Mouse (Mus musculus) embryonic facial prominence, embryonic 10.5 days (tissue): ENCODE data around the gene Tsc22d3. TPM values are rescaled to one million over a fixed set of nuclear protein-coding genes. Genes with fewer than 3 reads are reported as not detected.
"Not testable (repeated sequence)": the region's sequence is repeated elsewhere in the genome, so short reads cannot be mapped to it uniquely, and the experiment has no call there.

Experiments
- DNase-seq: peaks from one replicate; pipeline ENCODE4 v3.0.0-alpha.2; 2017; ENCODE audit warnings: low spot score
- H3K27ac ChIP-seq: fragments of 300-500 bp; sonication (generic); replicated peaks from 2 replicates; pipeline ENCODE4 v1.5.1; 2016; ENCODE audit warnings: mild to moderate bottlenecking
- H3K27me3 ChIP-seq: fragments of 300-500 bp; sonication (generic); replicated peaks from 2 replicates; pipeline ENCODE4 v1.6.1; 2016; ENCODE audit warnings: low read depth, mild to moderate bottlenecking; ENCODE audit not compliant: poor library complexity, severe bottlenecking
- H3K36me3 ChIP-seq: fragments of 300-500 bp; sonication (generic); replicated peaks from 2 replicates; pipeline ENCODE4 v1.6.1; 2016; ENCODE audit warnings: mild to moderate bottlenecking, moderate library complexity
- H3K4me1 ChIP-seq: fragments of 300-500 bp; sonication (generic); 2 replicates; pipeline ENCODE4 v1.6.1; 2016
- H3K4me3 ChIP-seq: fragments of 300-500 bp; sonication (generic); 2 replicates; pipeline ENCODE4 v1.5.1; 2016; ENCODE audit warnings: mild to moderate bottlenecking, moderate library complexity
- H3K9me3 ChIP-seq: fragments of 300-500 bp; sonication (generic); 2 replicates; pipeline ENCODE4 v1.6.1; 2016; ENCODE audit warnings: mild to moderate bottlenecking
- WGBS: fragments of 180-500 bp; shearing (Covaris S2); methylation state at CpG from one replicate; pipeline ENCODE4 v1.1.7; 2016; 5-methylcytosine and 5-hydroxymethylcytosine counted together
- polyA plus RNA-seq: library from polyadenylated mRNA; unstranded; fragments of >200 nt; fragmentation: Nextera tagmentation; extraction: Ambion mirVana; gene quantifications from 2 replicates; pipeline ENCODE4 v1.2.1, GENCODE M21; 2016

The Tsc22d3 gene
- polyA plus RNA-seq, 1 experiment from 2014 or later, result 115 TPM

DNA sequence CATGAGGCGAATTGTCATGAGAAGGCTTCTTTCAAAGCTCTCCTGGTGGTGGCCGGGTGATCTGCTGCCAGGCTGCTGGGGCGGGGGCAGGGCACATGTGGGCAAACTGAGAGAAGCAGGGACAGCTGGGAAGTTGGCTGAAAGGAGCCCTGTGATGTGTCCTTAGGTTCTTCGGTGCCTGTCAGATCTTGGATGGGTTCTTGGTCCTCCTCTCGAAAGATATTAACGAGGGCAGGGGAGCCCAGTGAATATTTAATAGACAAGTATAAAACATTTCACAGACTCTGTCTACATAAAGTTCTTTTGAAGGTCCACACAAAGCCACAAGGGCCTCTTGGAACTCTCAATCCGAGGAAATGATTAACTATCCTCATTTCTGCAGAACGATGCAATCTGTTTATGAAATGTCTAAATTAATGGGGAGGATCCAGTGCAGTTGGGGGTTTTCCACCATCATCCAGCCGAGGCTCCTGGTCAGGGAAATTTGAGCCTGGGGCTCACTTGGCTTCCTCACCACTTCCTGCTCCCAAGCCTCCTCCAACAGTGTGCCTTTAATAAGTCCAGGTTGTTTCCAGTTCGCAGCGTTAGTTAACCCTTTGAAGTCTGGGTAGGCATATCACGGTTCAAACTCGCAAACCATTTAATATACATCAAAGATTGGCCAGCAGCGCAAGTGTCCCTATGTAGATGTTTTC, 78.2 kb downstream of the Tsc22d3 start:
- WGBS, result 59% methylated on average over 14 of the region's 14 CpGs
- no peak for DNase-seq

DNA sequence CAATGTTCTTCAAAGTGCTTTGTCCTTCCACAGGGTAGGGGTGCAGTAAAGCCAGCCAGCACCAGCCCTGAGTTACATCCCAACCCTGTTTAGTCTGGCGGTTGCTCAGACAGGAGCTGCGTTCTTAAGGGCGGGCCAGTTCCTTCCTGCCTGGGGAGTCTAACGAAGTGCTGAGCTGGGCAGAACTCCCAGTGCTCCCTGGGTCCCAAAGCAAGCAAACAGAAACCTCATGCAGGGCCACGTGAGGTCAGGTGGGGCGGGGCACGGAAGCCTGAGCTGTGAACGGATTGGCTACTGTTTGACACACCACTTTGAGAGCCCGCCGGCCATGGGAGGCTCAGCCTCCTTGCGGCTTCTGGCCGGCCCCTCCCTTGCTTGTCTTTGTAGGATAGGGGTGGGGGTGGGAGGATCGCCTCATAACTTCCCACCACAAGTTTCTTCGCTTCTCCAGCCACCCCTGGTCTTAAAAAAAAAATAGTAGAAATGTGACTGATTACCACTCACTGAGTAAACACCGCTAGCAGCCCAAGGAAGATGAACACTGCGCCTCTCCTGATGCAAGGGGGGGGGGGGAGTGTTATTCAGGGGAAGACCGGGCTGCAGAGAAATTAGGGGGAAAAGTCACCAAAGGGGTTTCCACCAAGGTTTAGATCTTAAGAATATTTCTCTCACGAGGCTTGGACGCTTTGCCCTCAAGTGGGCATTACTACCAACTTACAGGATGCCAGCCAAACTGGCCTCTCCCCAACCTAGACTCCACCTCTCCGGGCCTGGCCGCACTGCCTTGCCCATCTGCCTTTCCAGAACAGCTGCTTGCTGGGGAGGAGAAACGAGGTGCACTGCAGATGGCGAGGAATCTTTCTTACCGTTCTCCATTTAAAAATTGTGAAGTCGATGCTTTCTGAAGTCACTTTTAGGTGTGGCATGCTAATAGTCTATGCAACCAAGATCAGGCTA, 80.0 kb downstream of the Tsc22d3 start:
- Histone ChIP-seq H3K4me3 (peak overlapping the region; percentile 43), H3K27me3 (peaks cover 96% of the 10 kb centered on the region), H3K36me3 (no peaks in the 10 kb centered on the region), H3K27ac (peak overlapping the region; percentile 76), H3K9me3 (no peaks in the 10 kb centered on the region), H3K4me1 (peaks cover 22% of the 10 kb centered on the region; the same call in 1 of the 2 replicates)
- 21% methylated on average over 25 of the region's 25 CpGs for WGBS
- peak; percentile 89 for DNase-seq

More for the DNA sequence above, 78.2 kb downstream of the Tsc22d3 start:
- no peaks in the 10 kb centered on the region for H3K9me3 ChIP-seq
- H3K27me3 ChIP-seq, result peaks cover 96% of the 10 kb centered on the region
- H3K36me3 ChIP-seq, result no peaks in the 10 kb centered on the region
- H3K4me3 ChIP-seq, result no peak overlapping the region
- peak overlapping the region; percentile 63 for H3K27ac ChIP-seq
- H3K4me1 ChIP-seq, result peaks cover 22% of the 10 kb centered on the region; the same call in 1 of the 2 replicates

GRCm38 (mm10) chrX:140518351-140518750, 82.1 kb downstream of the Tsc22d3 start:
- DNase-seq, result no peak
- Histone ChIP-seq H3K4me3 (no peak overlapping the region), H3K4me1 (peaks cover 22% of the 10 kb centered on the region; the same call in 1 of the 2 replicates), H3K27me3 (peaks cover 98% of the 10 kb centered on the region), H3K36me3 (no peaks in the 10 kb centered on the region), H3K9me3 (no peaks in the 10 kb centered on the region), H3K27ac (no peak overlapping the region)
- WGBS, result 81% methylated on average over 8 of the region's 8 CpGs

GRCm38 (mm10) chrX:140513379-140513778, 87.1 kb downstream of the Tsc22d3 start:
- no peaks in the 10 kb centered on the region for H3K36me3 ChIP-seq
- H3K9me3 ChIP-seq, result no peaks in the 10 kb centered on the region
- no peak for DNase-seq
- H3K4me1 ChIP-seq, result peaks cover 23% of the 10 kb centered on the region
- 82% methylated on average over 2 of the region's 2 CpGs for WGBS
- no peak overlapping the region for H3K4me3 ChIP-seq
- H3K27me3 ChIP-seq, result peaks cover 94% of the 10 kb centered on the region
- H3K27ac ChIP-seq, result no peak overlapping the region

- Histone ChIP-seq H3K36me3 (no peaks in the 10 kb centered on the region), H3K4me3 (no peak overlapping the region), H3K27ac (no peak overlapping the region), H3K27me3 (peaks cover 94% of the 10 kb centered on the region), H3K9me3 (no peaks in the 10 kb centered on the region), H3K4me1 (peaks cover 23% of the 10 kb centered on the region)
- WGBS, result 63% methylated on average over 7 of the region's 7 CpGs
- no peak for DNase-seq
These were observed 88.5 kb downstream of the Tsc22d3 start for GRCm38 (mm10) chrX:140511687-140512651.

DNA sequence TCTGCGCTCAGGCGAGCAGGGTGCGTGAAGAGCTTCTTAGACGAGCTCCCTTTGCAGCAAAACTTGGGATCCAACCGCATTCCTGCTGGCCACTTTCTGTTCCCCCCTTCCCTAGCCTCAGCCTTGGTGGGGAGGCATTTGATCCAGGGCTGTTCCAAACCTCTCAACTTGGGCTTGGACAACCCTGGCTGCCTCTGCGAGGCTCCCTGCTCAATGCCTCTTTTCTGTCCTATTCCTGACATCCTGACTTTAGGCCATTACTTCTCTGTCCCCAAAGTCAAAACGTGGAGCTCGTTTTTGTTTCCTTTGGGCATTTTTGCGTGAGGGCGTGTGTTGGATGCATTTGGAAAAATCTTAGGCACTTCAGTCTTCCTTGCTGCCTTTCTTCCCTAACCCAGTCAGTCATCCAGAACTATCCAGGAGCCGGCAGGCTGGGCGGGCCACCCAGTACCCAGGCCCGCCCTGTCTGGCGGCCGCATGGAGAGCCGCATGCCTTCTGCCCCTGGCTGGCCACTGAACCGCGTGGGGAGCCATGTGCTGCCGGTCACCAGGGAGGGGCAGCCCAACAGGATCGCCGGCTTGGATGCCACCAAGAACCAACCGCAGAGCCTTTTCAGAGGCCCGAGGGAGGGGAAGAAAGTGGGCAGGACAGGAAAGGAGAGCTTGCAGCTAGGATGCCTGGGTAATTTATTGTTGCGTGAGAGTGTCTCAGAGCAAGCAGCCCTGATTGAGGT, 89.6 kb downstream of the Tsc22d3 start:
- Histone ChIP-seq H3K36me3 (no peaks in the 10 kb centered on the region), H3K9me3 (no peaks in the 10 kb centered on the region), H3K27me3 (peaks cover 94% of the 10 kb centered on the region), H3K4me1 (peaks cover 26% of the 10 kb centered on the region), H3K4me3 (peak overlapping the region; percentile 32; the same call in 1 of the 2 replicates), H3K27ac (peak overlapping the region; percentile 63; the same call in 1 of the 2 replicates)
- DNase-seq, result peak; percentile 39
- 34% methylated on average over 24 of the region's 24 CpGs for WGBS

DNA sequence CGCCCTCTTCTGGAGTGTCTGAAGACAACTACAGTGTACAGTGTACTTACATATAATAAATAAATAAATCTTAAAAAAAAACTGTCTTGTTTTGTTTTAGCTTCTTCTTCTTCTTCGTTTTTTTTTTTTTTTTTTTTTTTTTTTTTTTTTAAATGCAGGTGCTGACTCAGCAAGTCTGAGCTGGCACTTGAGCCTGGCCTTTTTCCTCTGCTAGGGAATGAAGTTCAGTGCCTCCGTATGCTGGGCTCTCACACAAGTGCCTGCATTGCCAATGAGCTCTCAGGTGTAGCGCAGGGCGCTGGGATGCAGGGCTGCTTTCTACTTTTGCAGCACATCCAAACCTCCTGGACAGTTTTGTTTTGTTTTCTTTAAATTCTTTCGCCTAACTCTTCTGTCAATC, 90.6 kb downstream of the Tsc22d3 start:
- peaks cover 94% of the 10 kb centered on the region for H3K27me3 ChIP-seq
- WGBS, result 49% methylated on average over 6 of the region's 6 CpGs

DNA sequence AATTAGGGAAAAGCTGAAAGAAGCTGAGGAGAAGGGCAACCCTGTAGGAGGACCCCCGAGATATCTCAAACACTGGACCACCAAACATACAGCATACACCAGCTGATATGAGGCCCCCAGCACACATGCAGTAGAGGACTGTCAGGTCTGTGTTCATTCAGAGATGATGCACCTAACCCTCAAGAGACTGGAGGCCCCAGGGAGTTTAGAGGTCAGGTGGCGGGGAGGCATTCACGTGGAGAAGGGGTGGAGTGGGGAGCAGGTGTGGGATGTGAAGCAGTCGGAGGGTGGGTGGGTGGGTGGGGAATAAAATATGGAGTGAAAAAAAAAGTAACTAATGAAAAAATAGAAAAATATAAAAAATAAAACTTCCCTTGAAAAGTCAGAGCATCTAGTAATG, 91.7 kb downstream of the Tsc22d3 start:
- Histone ChIP-seq H3K4me1 (peaks cover 32% of the 10 kb centered on the region), H3K27me3 (peaks cover 94% of the 10 kb centered on the region)
- not testable (repeated sequence) for H3K27ac ChIP-seq, H3K36me3 ChIP-seq, H3K4me3 ChIP-seq, H3K9me3 ChIP-seq, DNase-seq
- 81% methylated on average over 4 of the region's 4 CpGs for WGBS

More for the DNA sequence above, 90.6 kb downstream of the Tsc22d3 start:
- DNase-seq, result no peak
- Histone ChIP-seq H3K27ac (no peak overlapping the region), H3K4me1 (peaks cover 30% of the 10 kb centered on the region), H3K36me3 (no peaks in the 10 kb centered on the region), H3K4me3 (no peak overlapping the region), H3K9me3 (no peaks in the 10 kb centered on the region)

DNA sequence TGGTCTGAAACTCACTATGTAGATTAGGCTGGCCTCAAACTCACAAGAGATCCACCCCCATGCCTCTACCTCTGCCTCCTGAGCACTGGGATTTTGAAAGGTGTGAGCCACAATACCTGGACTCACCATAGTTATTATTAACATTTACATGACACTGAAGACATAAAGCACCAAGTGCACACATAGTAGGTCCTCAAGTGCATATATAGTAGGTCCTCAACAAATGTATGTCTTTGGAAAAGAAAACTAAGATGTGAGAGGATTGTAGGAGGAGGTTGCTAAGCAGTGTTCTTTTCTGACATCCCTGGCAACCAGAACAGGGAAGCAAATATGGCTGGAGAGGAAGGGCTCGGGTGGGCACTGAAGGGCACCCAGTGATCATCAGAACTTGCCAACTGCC, 93.1 kb downstream of the Tsc22d3 start:
- 88% methylated on average over 1 of the region's 1 CpGs for WGBS
- peaks cover 32% of the 10 kb centered on the region for H3K4me1 ChIP-seq
- H3K4me3 ChIP-seq, result no peak overlapping the region
- H3K9me3 ChIP-seq, result no peaks in the 10 kb centered on the region
- peaks cover 90% of the 10 kb centered on the region for H3K27me3 ChIP-seq
- no peak overlapping the region for H3K27ac ChIP-seq
- no peak for DNase-seq
- no peaks in the 10 kb centered on the region for H3K36me3 ChIP-seq

- peaks cover 90% of the 10 kb centered on the region for H3K27me3 ChIP-seq
- H3K27ac ChIP-seq, result no peak overlapping the region
These were observed 93.9 kb downstream of the Tsc22d3 start for GRCm38 (mm10) chrX:140506436-140507180.

More at GRCm38 (mm10) chrX:140506436-140507180, 93.9 kb downstream of the Tsc22d3 start:
- WGBS, result 81% methylated on average over 6 of the region's 6 CpGs
- no peak for DNase-seq
- peaks cover 27% of the 10 kb centered on the region for H3K4me1 ChIP-seq
- no peaks in the 10 kb centered on the region for H3K9me3 ChIP-seq
- no peak overlapping the region for H3K4me3 ChIP-seq
- H3K36me3 ChIP-seq, result no peaks in the 10 kb centered on the region
